In the genomic region with DNA sequence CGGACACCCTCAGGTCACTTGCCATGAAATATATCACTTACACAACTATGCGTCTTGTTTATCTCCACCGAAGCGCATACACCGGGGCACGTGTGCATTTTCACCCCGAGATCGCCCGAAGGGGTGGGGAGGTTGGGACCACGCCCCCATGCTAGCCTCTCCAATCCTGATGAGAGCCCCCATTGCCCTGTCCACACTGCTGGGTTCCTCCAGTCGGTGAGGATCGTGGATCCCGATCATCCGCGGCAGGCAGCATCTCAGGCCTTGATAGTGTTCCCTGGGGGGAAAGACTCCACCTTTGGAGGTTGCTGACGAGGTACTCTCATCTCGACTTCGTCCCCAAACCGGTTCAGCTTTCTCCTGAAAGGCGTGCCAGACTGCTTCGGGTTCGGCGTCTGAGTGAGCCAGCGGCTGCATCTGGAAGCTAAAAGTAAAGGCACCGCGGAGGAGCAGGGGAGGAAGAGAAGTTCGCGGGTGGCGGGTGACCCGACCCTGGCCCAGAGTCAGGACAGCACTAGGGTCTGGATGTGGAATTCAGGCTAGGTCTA, we compare ENCODE assay signal across 8 mouse cellular contexts. TPM values are rescaled to one million over a fixed set of nuclear protein-coding genes. Genes with fewer than 3 reads are reported as not detected.
DNase-seq lines count a peak whose midpoint lies in the region; ATAC-seq and TF ChIP-seq lines count a peak whose summit lies in the region.

No protein-coding gene starts in this region.

- peak overlapping the region; percentile 56 for H3K9ac ChIP-seq in heart, postnatal 0 days (replicated peaks; ENCODE audit: low read depth, low read length)
- H3K9ac ChIP-seq in limb, embryonic 13.5 days = peak overlapping the region; percentile 67
- peak overlapping the region; percentile 29 for H3K9ac ChIP-seq in midbrain, embryonic 15.5 days

- no peak for TF ChIP-seq CTCF in cerebellum, adult 2 months (IDR thresholded peaks at IDR 0.05; ENCODE audit: borderline replicate concordance, insufficient read depth, low read depth, low read length)
- no peak for TF ChIP-seq CTCF in heart, postnatal 0 days (IDR thresholded peaks at IDR 0.05; ENCODE audit: low read depth)

- TF ChIP-seq EP300 in heart, postnatal 0 days (IDR thresholded peaks at IDR 0.05; ENCODE audit: low read depth) = no peak

- peak overlapping the region; percentile 46 for H3K4me3 ChIP-seq in cerebellum, adult 2 months (replicated peaks; ENCODE audit: insufficient read depth, low read depth, low read length)
- H3K4me3 ChIP-seq in heart, postnatal 0 days (ENCODE audit: low read depth, low read length) = peak overlapping the region; percentile 59
- peak overlapping the region; percentile 59 for H3K4me3 ChIP-seq in limb, embryonic 13.5 days
- peak overlapping the region; percentile 41 for H3K4me3 ChIP-seq in midbrain, embryonic 15.5 days

- under 1% methylated on average over 30 of the region's 30 CpGs for WGBS in cerebellum, adult 2 months
- under 1% methylated on average over 30 of the region's 30 CpGs for WGBS in heart, postnatal 0 days
- under 1% methylated on average over 30 of the region's 30 CpGs for WGBS in limb, embryonic 13.5 days
- WGBS in midbrain, embryonic 15.5 days = under 1% methylated on average over 30 of the region's 30 CpGs

- no peak for ATAC-seq in heart, postnatal 0 days (ENCODE audit: insufficient read depth, low read depth)
- 0 out of 2 replicates have a peak, but pooled peaks have one; percentile 20 for ATAC-seq in limb, embryonic 13.5 days (ENCODE audit: low FRiP score, low read depth)
- no peak for ATAC-seq in midbrain, embryonic 15.5 days (replicated peaks)

- no peaks in the 10 kb centered on the region for H3K9me3 ChIP-seq in heart, postnatal 0 days (replicated peaks; ENCODE audit: control insufficient read depth, low read length)
- no peaks in the 10 kb centered on the region for H3K9me3 ChIP-seq in limb, embryonic 13.5 days
- no peaks in the 10 kb centered on the region for H3K9me3 ChIP-seq in midbrain, embryonic 15.5 days

- peaks cover 4% of the 10 kb centered on the region; the same call in 1 of the 2 replicates for H3K4me1 ChIP-seq in cerebellum, adult 2 months (ENCODE audit: control insufficient read depth, insufficient read depth, low read length)
- H3K4me1 ChIP-seq in heart, postnatal 0 days (ENCODE audit: control insufficient read depth, insufficient read depth) = peaks cover 29% of the 10 kb centered on the region
- H3K4me1 ChIP-seq in limb, embryonic 13.5 days = peaks cover 43% of the 10 kb centered on the region
- peaks cover 37% of the 10 kb centered on the region for H3K4me1 ChIP-seq in midbrain, embryonic 15.5 days

- no peak for TF ChIP-seq POLR2A in cerebellum, adult 2 months (IDR thresholded peaks at IDR 0.05; ENCODE audit: borderline replicate concordance, insufficient read depth, low read length)

- H3K4me2 ChIP-seq in heart, postnatal 0 days (ENCODE audit: low read depth, low read length) = peak overlapping the region; percentile 91
- H3K4me2 ChIP-seq in limb, embryonic 13.5 days (replicated peaks) = peak overlapping the region; percentile 99
- peak overlapping the region; percentile 91 for H3K4me2 ChIP-seq in midbrain, embryonic 15.5 days

- no peak overlapping the region for H3K27ac ChIP-seq in cerebellum, adult 2 months (ENCODE audit: insufficient read depth, low read length)
- H3K27ac ChIP-seq in heart, postnatal 0 days (ENCODE audit: low read depth) = peak overlapping the region; percentile 66
- H3K27ac ChIP-seq in limb, embryonic 13.5 days = no peak overlapping the region
- H3K27ac ChIP-seq in midbrain, embryonic 15.5 days = no peak overlapping the region

- H3K36me3 ChIP-seq in heart, postnatal 0 days (replicated peaks; ENCODE audit: control insufficient read depth, insufficient read depth, low read length) = no peaks in the 10 kb centered on the region
- H3K36me3 ChIP-seq in limb, embryonic 13.5 days = peaks cover 3% of the 10 kb centered on the region
- 0 out of 2 replicates have a peak, but pooled peaks cover 2% of the 10 kb centered on the region for H3K36me3 ChIP-seq in midbrain, embryonic 15.5 days (replicated peaks)

- DNase-seq in cerebellum, adult 2 months = no peak
- no peak for DNase-seq in cerebellum, adult 18-20 months
- DNase-seq in embryo, embryonic 10 days (ENCODE audit: low spot score) = peak; percentile 60
- DNase-seq in heart, postnatal 0 days (ENCODE audit: low spot score) = no peak
- peak; percentile 50 to 54 for DNase-seq in urinary bladder, postnatal 36 days (ENCODE audit: low spot score in 2 of 2)
- no peak for DNase-seq in ovary, adult 18-20 months (ENCODE audit: low spot score)

- peaks cover 4% of the 10 kb centered on the region; the same call in 1 of the 2 replicates for H3K27me3 ChIP-seq in cerebellum, adult 2 months (ENCODE audit: control insufficient read depth, insufficient read depth, low read length)
- H3K27me3 ChIP-seq in heart, postnatal 0 days (ENCODE audit: control insufficient read depth, insufficient read depth, low read length) = peaks cover 57% of the 10 kb centered on the region
- H3K27me3 ChIP-seq in limb, embryonic 13.5 days = peaks cover 65% of the 10 kb centered on the region
- H3K27me3 ChIP-seq in midbrain, embryonic 15.5 days (replicated peaks) = peaks cover 48% of the 10 kb centered on the region

RNA-seq across cellular contexts. Expression of gene Sphk1, which starts 1.6 kb away (rescaled TPM):
- 9.0 and 9.7 TPM in 2 replicates for polyA plus RNA-seq in cerebellum, adult 2 months (2012; rRNA removed)
- 1.9 and 3.1 TPM in 2 replicates for total RNA-seq in heart, postnatal 0 days (2014; rRNA removed; ENCODE audit: low replicate concordance)
- 2.0 TPM in 2 replicates for polyA plus RNA-seq in heart, postnatal 0 days (2015; fragmentation: Nextera tagmentation; extraction: Ambion mirVana)
- 2.3 and 2.9 TPM in 2 replicates for polyA plus RNA-seq in limb, embryonic 13.5 days (2015; fragmentation: Nextera tagmentation; extraction: Ambion mirVana)
- polyA plus RNA-seq in midbrain, embryonic 15.5 days (2015; fragmentation: Nextera tagmentation; extraction: Ambion mirVana) = 5.3 and 7.3 TPM in 2 replicates

RNA-seq across cellular contexts. Expression of gene Prpsap1, which starts 38.3 kb away (rescaled TPM):
- polyA plus RNA-seq in cerebellum, adult 2 months (2012; rRNA removed) = 114 and 129 TPM in 2 replicates
- total RNA-seq in heart, postnatal 0 days (2014; rRNA removed; ENCODE audit: low replicate concordance) = 43.3 and 46.6 TPM in 2 replicates
- 59.2 and 62.2 TPM in 2 replicates for polyA plus RNA-seq in heart, postnatal 0 days (2015; fragmentation: Nextera tagmentation; extraction: Ambion mirVana)
- 189 and 199 TPM in 2 replicates for polyA plus RNA-seq in limb, embryonic 13.5 days (2015; fragmentation: Nextera tagmentation; extraction: Ambion mirVana)
- 199 and 200 TPM in 2 replicates for polyA plus RNA-seq in midbrain, embryonic 15.5 days (2015; fragmentation: Nextera tagmentation; extraction: Ambion mirVana)

RNA-seq across cellular contexts. Expression of gene Ube2o, which starts 48.9 kb away (rescaled TPM):
- polyA plus RNA-seq in cerebellum, adult 2 months (2012; rRNA removed) = 81.9 and 88.2 TPM in 2 replicates
- total RNA-seq in heart, postnatal 0 days (2014; rRNA removed; ENCODE audit: low replicate concordance) = 17.2 and 34.8 TPM in 2 replicates
- 4.1 and 5.2 TPM in 2 replicates for polyA plus RNA-seq in heart, postnatal 0 days (2015; fragmentation: Nextera tagmentation; extraction: Ambion mirVana)
- 10.3 and 12.1 TPM in 2 replicates for polyA plus RNA-seq in limb, embryonic 13.5 days (2015; fragmentation: Nextera tagmentation; extraction: Ambion mirVana)
- polyA plus RNA-seq in midbrain, embryonic 15.5 days (2015; fragmentation: Nextera tagmentation; extraction: Ambion mirVana) = 31.4 and 36.6 TPM in 2 replicates

RNA-seq across cellular contexts. Expression of gene Aanat, which starts 53.9 kb away (rescaled TPM):
- polyA plus RNA-seq in cerebellum, adult 2 months (2012; rRNA removed) = 1.2 and 1.3 TPM in 2 replicates
- total RNA-seq in heart, postnatal 0 days (2014; rRNA removed; ENCODE audit: low replicate concordance) = not detected in 2 replicates
- not detected in 2 replicates for polyA plus RNA-seq in heart, postnatal 0 days (2015; fragmentation: Nextera tagmentation; extraction: Ambion mirVana)
- polyA plus RNA-seq in limb, embryonic 13.5 days (2015; fragmentation: Nextera tagmentation; extraction: Ambion mirVana) = not detected in 2 replicates
- polyA plus RNA-seq in midbrain, embryonic 15.5 days (2015; fragmentation: Nextera tagmentation; extraction: Ambion mirVana) = 0.33 and 0.45 TPM in 2 replicates

Comparison
In these comparisons a context has a peak if more than half of its experiments do, and no peak if none do; other contexts are left out.
1. DNase-seq: peak in embryo, embryonic 10 days (single experiment) and urinary bladder, postnatal 36 days (2 of 2); none in cerebellum, adult 2 months (0 of 2), cerebellum, adult 18-20 months (0 of 2), heart, postnatal 0 days (single experiment) and ovary, adult 18-20 months (single experiment).
2. Peak in every context shown above with its lines, with median percentiles within 50 percentile points of each other: H3K4me3 ChIP-seq, H3K4me2 ChIP-seq and H3K9ac ChIP-seq.